Mouse (Mus musculus) lung, embryonic 14.5 days (tissue): ENCODE results near the gene Gapvd1. TPM values are rescaled to one million over a fixed set of nuclear protein-coding genes. Genes with fewer than 3 reads are reported as not detected.
"Not testable (repeated sequence)": the region's sequence is repeated elsewhere in the genome, so short reads cannot be mapped to it uniquely, and the experiment has no call there.

Experiments
- ATAC-seq: fragments of 200-750 bp; cut with Nextera tagmentation; 2 replicates; pipeline ENCODE4 v1.8.0; 2017; ENCODE audit warnings: mild to moderate bottlenecking, moderate TSS enrichment, moderate library complexity; ENCODE audit not compliant: insufficient read depth
- DNase-seq: peaks from one replicate; pipeline ENCODE4 v3.0.0-alpha.2; 2015
- H3K27ac ChIP-seq: fragments of 300-500 bp; sonication (generic); 2 replicates; pipeline ENCODE4 v1.5.1; 2014; ENCODE audit warnings: low read depth, mild to moderate bottlenecking, moderate library complexity
- H3K27me3 ChIP-seq: fragments of 300-500 bp; sonication (generic); 2 replicates; pipeline ENCODE4 v1.6.1; 2014; ENCODE audit warnings: low read length, control low read depth; ENCODE audit not compliant: insufficient read depth
- H3K36me3 ChIP-seq: fragments of 300-500 bp; sonication (generic); 2 replicates; pipeline ENCODE4 v1.6.1; 2014; ENCODE audit warnings: control low read depth; ENCODE audit not compliant: insufficient read depth
- H3K4me1 ChIP-seq: fragments of 300-500 bp; sonication (generic); 2 replicates; pipeline ENCODE4 v1.6.1; 2014; ENCODE audit warnings: antibody characterized with exemption, control low read depth; ENCODE audit not compliant: insufficient read depth
- H3K4me2 ChIP-seq: fragments of 300-500 bp; sonication (generic); 2 replicates; pipeline ENCODE4 v1.6.1; 2014; ENCODE audit warnings: mild to moderate bottlenecking
- H3K4me3 ChIP-seq: fragments of 300-500 bp; sonication (generic); 2 replicates; pipeline ENCODE4 v1.5.1; 2014; ENCODE audit warnings: low read depth, low read length
- H3K9ac ChIP-seq: fragments of 300-500 bp; sonication (generic); 2 replicates; pipeline ENCODE4 v1.6.1; 2014
- H3K9me3 ChIP-seq: fragments of 300-500 bp; sonication (generic); 2 replicates; pipeline ENCODE4 v1.6.1; 2016; ENCODE audit warnings: low read depth, low read length, control low read depth
- CTCF ChIP-seq: IDR thresholded peaks from 2 replicates; pipeline ENCODE4 v1.5.1; 2016; ENCODE audit warnings: antibody characterized with exemption, low read depth
- WGBS: fragments of 180-500 bp; shearing (Covaris S2); extraction: QIAGEN DNeasy Blood & Tissue Kit; methylation state at CpG from one replicate; pipeline ENCODE4 v1.1.7; 2014; 5-methylcytosine and 5-hydroxymethylcytosine counted together
- polyA plus RNA-seq: library from polyadenylated mRNA; unstranded; fragments of >200 nt; fragmentation: Nextera tagmentation; extraction: Ambion mirVana; gene quantifications from 2 replicates; pipeline ENCODE4 v1.2.1, GENCODE M21; 2014

Gene Gapvd1
- polyA plus RNA-seq = 84.4 and 91.7 TPM in 2 replicates

DNA sequence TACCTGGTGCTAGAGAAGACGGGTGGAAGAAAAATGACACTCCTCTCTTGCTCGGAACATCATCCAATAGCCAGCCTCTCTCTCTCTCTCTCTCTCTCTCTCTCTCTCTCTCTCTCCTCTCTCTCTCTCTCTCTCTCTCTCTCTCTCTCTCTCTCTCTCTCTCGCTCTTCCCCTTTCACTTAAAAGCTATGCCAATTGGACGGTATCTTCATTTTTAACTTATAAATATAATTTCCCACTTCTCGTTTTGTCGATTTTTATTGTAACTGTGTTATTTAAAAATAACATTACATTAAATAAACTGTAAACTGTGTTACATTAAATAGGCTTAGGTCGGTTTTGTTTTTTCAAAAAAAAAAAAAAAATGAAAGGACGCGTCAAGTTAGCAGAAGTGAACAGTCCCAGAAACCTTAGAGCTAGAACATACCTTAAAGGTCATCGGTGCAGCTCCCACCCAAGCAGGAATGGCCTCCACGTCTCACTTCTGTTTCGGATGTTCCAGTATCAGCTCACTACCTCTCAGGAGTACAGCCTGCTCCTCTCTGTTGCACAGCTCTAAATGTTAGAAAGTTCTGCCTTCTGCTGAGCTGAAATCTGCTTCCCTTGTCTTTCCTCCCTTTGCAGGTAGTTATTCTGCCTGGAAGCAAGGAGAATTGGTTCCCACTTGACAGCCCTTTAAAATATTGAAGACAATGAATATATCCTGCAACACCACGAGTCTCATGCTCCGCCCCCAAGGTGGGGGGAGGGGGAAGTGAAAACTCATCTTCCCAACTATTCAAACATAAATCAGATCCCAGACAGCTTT is at the start of gene Gapvd1:
Gapvd1 (minus strand) TSS at position 682 of the 808 bp plus-strand sequence.
- DNase-seq (peak; percentile 62), ATAC-seq (0 out of 2 replicates have a peak, but pooled peaks have one; percentile 38)
- Histone ChIP-seq H3K9ac (peak within 1 kb of the TSS; percentile 93), H3K4me2 (peak within 1 kb of the TSS; percentile 75), H3K4me3 (peak within 1 kb of the TSS; percentile 93), H3K27me3 (no peaks in the 10 kb centered on the region), H3K36me3 (no peaks in the 10 kb centered on the region), H3K4me1 (no peaks in the 10 kb centered on the region), H3K9me3 (no peaks in the 10 kb centered on the region), H3K27ac (peak within 1 kb of the TSS; percentile 94)
- TF ChIP-seq CTCF = no peak
- WGBS = under 1% methylated on average over 14 of the region's 14 CpGs

GRCm38 (mm10) chr2:34804815-34805214 is 49.8 kb upstream of the Gapvd1 start:
- no peak overlapping the region for H3K9ac ChIP-seq
- H3K4me2 ChIP-seq = no peak overlapping the region
- peaks cover 35% of the 10 kb centered on the region for H3K36me3 ChIP-seq
- ATAC-seq (no peak), DNase-seq (no peak)
- WGBS = 75% methylated on average over 1 of the region's 1 CpGs
- no peak for TF ChIP-seq CTCF
- no peaks in the 10 kb centered on the region for H3K9me3 ChIP-seq
- no peaks in the 10 kb centered on the region for H3K4me1 ChIP-seq
- no peak overlapping the region for H3K27ac ChIP-seq
- H3K27me3 ChIP-seq = no peaks in the 10 kb centered on the region
- no peak overlapping the region for H3K4me3 ChIP-seq

GRCm38 (mm10) chr2:34804172-34804571 is 49.1 kb upstream of the Gapvd1 start:
- Histone ChIP-seq H3K27me3 (no peaks in the 10 kb centered on the region), H3K9ac (no peak overlapping the region), H3K36me3 (peaks cover 33% of the 10 kb centered on the region), H3K4me1 (no peaks in the 10 kb centered on the region), H3K4me3 (no peak overlapping the region), H3K9me3 (no peaks in the 10 kb centered on the region), H3K4me2 (peak overlapping the region; percentile 58; the same call in 1 of the 2 replicates), H3K27ac (no peak overlapping the region)
- ATAC-seq (no peak), DNase-seq (no peak)
- 94% methylated on average over 2 of the region's 2 CpGs for WGBS
- no peak for TF ChIP-seq CTCF

DNA sequence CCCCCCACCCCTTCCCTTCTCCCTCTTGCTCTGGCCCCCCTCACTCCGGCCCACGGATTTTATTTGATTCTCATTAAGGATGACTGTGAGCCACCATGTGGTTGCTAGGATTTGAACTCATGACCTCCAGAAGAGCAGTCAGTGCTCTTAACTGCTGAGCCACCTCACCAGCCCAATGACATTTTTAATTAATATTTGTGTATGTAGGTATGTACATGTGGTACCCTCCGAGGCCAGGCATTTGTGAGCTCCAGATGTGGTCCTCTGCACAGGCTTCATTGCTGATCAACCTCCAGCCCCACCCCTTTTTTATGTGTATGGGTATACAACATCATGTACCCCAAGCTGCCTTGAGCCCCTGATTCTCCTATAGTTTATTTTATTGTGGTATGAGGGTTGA is 48.7 kb upstream of the Gapvd1 start:
- no peaks in the 10 kb centered on the region for H3K27me3 ChIP-seq
- ATAC-seq = no peak
- peak overlapping the region; percentile 62 for H3K4me3 ChIP-seq
- 79% methylated on average over 3 of the region's 3 CpGs for WGBS
- no peak overlapping the region for H3K27ac ChIP-seq
- no peak for TF ChIP-seq CTCF
- H3K9me3 ChIP-seq = no peaks in the 10 kb centered on the region
- peaks cover 29% of the 10 kb centered on the region for H3K36me3 ChIP-seq
- peak overlapping the region; percentile 58 for H3K4me2 ChIP-seq
- H3K9ac ChIP-seq = no peak overlapping the region
- no peak for DNase-seq
- no peaks in the 10 kb centered on the region; the same call in 1 of the 2 replicates for H3K4me1 ChIP-seq

- Histone ChIP-seq H3K4me2 (peak overlapping the region; percentile 73), H3K9ac (peak overlapping the region; percentile 74), H3K4me3 (peak overlapping the region; percentile 62), H3K36me3 (peaks cover 21% of the 10 kb centered on the region), H3K27ac (peak overlapping the region; percentile 90)
- H3K9me3 ChIP-seq, H3K4me1 ChIP-seq, H3K27me3 ChIP-seq: not testable (repeated sequence)
- ATAC-seq (peak; percentile 46), DNase-seq (peak; percentile 51)
- under 1% methylated on average over 32 of the region's 32 CpGs for WGBS
These were observed 47.7 kb upstream of the Gapvd1 start for GRCm38 (mm10) chr2:34802565-34803245.

DNA sequence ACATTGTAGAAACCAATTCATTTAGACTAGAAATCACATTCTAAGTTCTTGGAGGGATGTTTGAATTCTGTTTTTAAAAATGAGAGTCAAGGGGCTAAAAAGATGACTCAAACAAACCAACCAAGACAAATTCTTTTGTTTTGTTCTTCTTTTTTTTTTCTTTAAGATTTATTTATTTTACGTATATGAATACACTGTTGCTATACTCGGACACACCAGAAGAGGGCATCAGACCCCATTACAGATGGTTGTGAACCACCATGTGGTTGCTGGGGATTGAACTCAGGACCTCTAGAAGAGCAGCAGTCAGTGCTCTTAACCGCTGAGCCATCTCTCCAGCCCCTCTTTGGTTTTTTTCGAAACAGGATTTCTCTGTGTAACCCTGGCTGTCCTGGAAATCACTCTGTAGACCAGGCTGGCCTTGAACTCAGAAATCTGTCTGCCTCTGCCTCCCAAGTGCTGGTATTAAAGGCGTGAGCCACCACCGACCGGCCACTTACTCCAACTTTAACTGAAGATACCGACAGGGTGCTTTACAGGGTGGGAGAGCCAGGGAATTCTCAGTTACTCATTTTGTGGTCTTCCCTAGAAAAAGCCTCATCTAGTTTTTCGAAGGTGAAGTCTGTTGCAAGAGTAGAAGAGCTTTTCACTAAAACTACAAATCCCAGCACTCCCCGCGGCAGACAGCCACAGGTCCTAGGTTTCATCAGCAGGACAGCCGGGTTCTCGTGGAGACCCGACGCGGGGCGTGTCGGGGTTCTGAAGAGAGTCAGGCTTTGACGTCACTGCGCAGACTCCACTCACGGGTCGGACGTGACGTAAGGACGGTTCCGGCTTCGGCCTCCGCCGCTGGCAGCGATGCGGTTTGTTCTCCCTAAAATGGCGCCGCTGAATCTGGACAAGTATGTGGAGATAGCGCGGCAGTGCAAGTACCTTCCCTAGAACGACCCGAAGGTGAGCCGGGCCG is 46.8 kb upstream of the Gapvd1 start:
- DNase-seq = peak; percentile 100
- H3K4me1 ChIP-seq = no peaks in the 10 kb centered on the region; the same call in 1 of the 2 replicates
- H3K4me2 ChIP-seq = peak overlapping the region; percentile 48; the same call in 1 of the 2 replicates
- H3K4me3 ChIP-seq = peak overlapping the region; percentile 62
- no peaks in the 10 kb centered on the region for H3K27me3 ChIP-seq
- H3K9ac ChIP-seq = peak overlapping the region; percentile 74
- H3K36me3 ChIP-seq = peaks cover 13% of the 10 kb centered on the region
- H3K9me3 ChIP-seq = no peaks in the 10 kb centered on the region
- 4% methylated on average over 39 of the region's 39 CpGs for WGBS
- H3K27ac ChIP-seq = peak overlapping the region; percentile 90
- peak; percentile 46 for TF ChIP-seq CTCF
- ATAC-seq = peak; percentile 93
